Mouse (Mus musculus): ENCODE data around the gene Pole3. TPM values are rescaled to one million over a fixed set of nuclear protein-coding genes. Genes with fewer than 3 reads are reported as not detected.

Pole3 gene
- polyA plus RNA-seq, 1 experiment from 2014 or later = 68.2 TPM

GRCm38 (mm10) chr4:62517046-62517445 lies 7.8 kb downstream of the Pole3 start:
- 94% methylated on average over 8 of the region's 8 CpGs for whole genome bisulfite sequencing
- H3K4me2 ChIP-seq = no peak overlapping the region
- no peaks in the 10 kb centered on the region for H3K27me3 ChIP-seq
- H3K4me3 ChIP-seq = no peak overlapping the region
- no peak for ATAC-seq (ENCODE audit: low FRiP score)
- H3K36me3 ChIP-seq = peaks cover 20% of the 10 kb centered on the region
- H3K4me1 ChIP-seq (replicated peaks) = peaks cover 31% of the 10 kb centered on the region
- H3K9ac ChIP-seq = peak overlapping the region; percentile 39; the same call in 1 of the 2 replicates
- no peak overlapping the region for H3K27ac ChIP-seq
- H3K9me3 ChIP-seq = no peaks in the 10 kb centered on the region

- Histone ChIP-seq H3K27me3 (no peaks in the 10 kb centered on the region), H3K4me3 (no peak overlapping the region), H3K9me3 (no peaks in the 10 kb centered on the region), H3K4me2 (no peak overlapping the region), H3K27ac (peak overlapping the region; percentile 62), H3K4me1 (replicated peaks) (peaks cover 31% of the 10 kb centered on the region), H3K9ac (peak overlapping the region; percentile 39; the same call in 1 of the 2 replicates), H3K36me3 (peaks cover 25% of the 10 kb centered on the region)
- WGBS = 91% methylated on average over 1 of the region's 1 CpGs
- ATAC-seq (ENCODE audit: low FRiP score) = no peak
Observed at GRCm38 (mm10) chr4:62516579-62516978, 8.3 kb downstream of the Pole3 start.

GRCm38 (mm10) chr4:62516079-62516478 lies 8.8 kb downstream of the Pole3 start:
- WGBS = 34% methylated on average over 2 of the region's 2 CpGs
- H3K9ac ChIP-seq = peak overlapping the region; percentile 39

GRCm38 (mm10) chr4:62515490-62515889 lies 9.4 kb downstream of the Pole3 start:
- WGBS = 85% methylated on average over 3 of the region's 3 CpGs
- Histone ChIP-seq H3K27ac (no peak overlapping the region), H3K4me1 (replicated peaks) (peaks cover 29% of the 10 kb centered on the region), H3K27me3 (no peaks in the 10 kb centered on the region), H3K4me2 (no peak overlapping the region), H3K9ac (peak overlapping the region; percentile 39; the same call in 1 of the 2 replicates), H3K4me3 (no peak overlapping the region), H3K9me3 (no peaks in the 10 kb centered on the region), H3K36me3 (peaks cover 36% of the 10 kb centered on the region)
- no peak for ATAC-seq (ENCODE audit: low FRiP score)

More at GRCm38 (mm10) chr4:62516079-62516478, 8.8 kb downstream of the Pole3 start:
- Histone ChIP-seq H3K27ac (no peak overlapping the region), H3K9me3 (no peaks in the 10 kb centered on the region), H3K27me3 (no peaks in the 10 kb centered on the region), H3K4me2 (no peak overlapping the region), H3K4me1 (replicated peaks) (peaks cover 31% of the 10 kb centered on the region), H3K36me3 (peaks cover 30% of the 10 kb centered on the region), H3K4me3 (no peak overlapping the region)
- ATAC-seq (ENCODE audit: low FRiP score) = no peak

GRCm38 (mm10) chr4:62514995-62515394 lies 9.9 kb downstream of the Pole3 start:
- WGBS = 86% methylated on average over 7 of the region's 7 CpGs
- no peak for ATAC-seq (ENCODE audit: low FRiP score)
- no peaks in the 10 kb centered on the region for H3K27me3 ChIP-seq

GRCm38 (mm10) chr4:62513998-62514506 lies 10.8 kb downstream of the Pole3 start:
- 46% methylated on average over 11 of the region's 11 CpGs for WGBS
- Histone ChIP-seq H3K27me3 (no peaks in the 10 kb centered on the region), H3K4me1 (replicated peaks) (peaks cover 25% of the 10 kb centered on the region), H3K27ac (no peak overlapping the region), H3K4me2 (no peak overlapping the region), H3K4me3 (no peak overlapping the region), H3K9ac (0 out of 2 replicates have a peak overlapping the region, but pooled peaks have one; percentile 2), H3K9me3 (no peaks in the 10 kb centered on the region), H3K36me3 (peaks cover 50% of the 10 kb centered on the region)
- no peak for ATAC-seq (ENCODE audit: low FRiP score)

More at GRCm38 (mm10) chr4:62514995-62515394, 9.9 kb downstream of the Pole3 start:
- H3K4me2 ChIP-seq = no peak overlapping the region
- peaks cover 41% of the 10 kb centered on the region for H3K36me3 ChIP-seq
- no peak overlapping the region for H3K9ac ChIP-seq
- no peak overlapping the region for H3K27ac ChIP-seq
- H3K4me3 ChIP-seq = no peak overlapping the region
- no peaks in the 10 kb centered on the region for H3K9me3 ChIP-seq
- peaks cover 28% of the 10 kb centered on the region for H3K4me1 ChIP-seq (replicated peaks)

GRCm38 (mm10) chr4:62509946-62510345 lies 14.9 kb downstream of the Pole3 start:
- H3K27me3 ChIP-seq = no peaks in the 10 kb centered on the region
- no peak for ATAC-seq (ENCODE audit: low FRiP score)
- H3K4me3 ChIP-seq = no peak overlapping the region
- H3K9me3 ChIP-seq = no peaks in the 10 kb centered on the region
- H3K27ac ChIP-seq = no peak overlapping the region
- no peak overlapping the region for H3K4me2 ChIP-seq
- WGBS = 92% methylated on average over 11 of the region's 11 CpGs
- H3K9ac ChIP-seq = no peak overlapping the region
- peaks cover 67% of the 10 kb centered on the region for H3K36me3 ChIP-seq
- no peaks in the 10 kb centered on the region for H3K4me1 ChIP-seq (replicated peaks)

GRCm38 (mm10) chr4:62508839-62509238 lies 16.0 kb downstream of the Pole3 start:
- Histone ChIP-seq H3K27ac (no peak overlapping the region), H3K27me3 (no peaks in the 10 kb centered on the region), H3K36me3 (peaks cover 64% of the 10 kb centered on the region), H3K4me3 (no peak overlapping the region), H3K4me2 (no peak overlapping the region), H3K9me3 (no peaks in the 10 kb centered on the region), H3K9ac (no peak overlapping the region), H3K4me1 (replicated peaks) (no peaks in the 10 kb centered on the region)
- 90% methylated on average over 5 of the region's 5 CpGs for WGBS
- ATAC-seq (ENCODE audit: low FRiP score) = no peak

GRCm38 (mm10) chr4:62506798-62507197 lies 18.1 kb downstream of the Pole3 start:
- Histone ChIP-seq H3K4me1 (replicated peaks) (peaks cover 4% of the 10 kb centered on the region; the same call in 1 of the 2 replicates), H3K4me3 (no peak overlapping the region), H3K27ac (no peak overlapping the region), H3K36me3 (peaks cover 44% of the 10 kb centered on the region), H3K27me3 (no peaks in the 10 kb centered on the region), H3K9ac (no peak overlapping the region), H3K9me3 (no peaks in the 10 kb centered on the region), H3K4me2 (no peak overlapping the region)
- WGBS = 70% methylated on average over 2 of the region's 2 CpGs
- ATAC-seq (ENCODE audit: low FRiP score) = no peak

- peaks cover 10% of the 10 kb centered on the region for H3K4me1 ChIP-seq (replicated peaks)
- no peak for ATAC-seq (ENCODE audit: low FRiP score)
- WGBS = 92% methylated on average over 3 of the region's 3 CpGs
- H3K9ac ChIP-seq = no peak overlapping the region
- H3K9me3 ChIP-seq = no peaks in the 10 kb centered on the region
- peaks cover 36% of the 10 kb centered on the region for H3K36me3 ChIP-seq
- no peak overlapping the region for H3K4me3 ChIP-seq
- no peak overlapping the region for H3K4me2 ChIP-seq
- H3K27ac ChIP-seq = no peak overlapping the region
- no peaks in the 10 kb centered on the region for H3K27me3 ChIP-seq
Observed at GRCm38 (mm10) chr4:62505991-62506390, 18.9 kb downstream of the Pole3 start.

GRCm38 (mm10) chr4:62503374-62503970 lies 21.4 kb downstream of the Pole3 start, which contains the start of gene Hdhd3:
TSS of gene Hdhd3 (minus strand) at chr4:62503467.
- Histone ChIP-seq H3K4me3 (peak within 1 kb of the TSS; percentile 79), H3K27me3 (no peaks in the 10 kb centered on the region), H3K36me3 (peaks cover 26% of the 10 kb centered on the region), H3K9ac (peak within 1 kb of the TSS; percentile 86), H3K4me2 (peak within 1 kb of the TSS; percentile 67), H3K4me1 (replicated peaks) (peaks cover 11% of the 10 kb centered on the region), H3K9me3 (no peaks in the 10 kb centered on the region), H3K27ac (peak within 1 kb of the TSS; percentile 78)
- no peak for ATAC-seq (ENCODE audit: low FRiP score)
- WGBS = 89% methylated on average over 3 of the region's 3 CpGs

GRCm38 (mm10) chr4:62502969-62503368 lies 21.9 kb downstream of the Pole3 start:
- Histone ChIP-seq H3K9me3 (no peaks in the 10 kb centered on the region), H3K4me1 (replicated peaks) (peaks cover 11% of the 10 kb centered on the region), H3K27me3 (no peaks in the 10 kb centered on the region), H3K9ac (no peak overlapping the region), H3K27ac (no peak overlapping the region), H3K4me2 (no peak overlapping the region), H3K4me3 (no peak overlapping the region), H3K36me3 (peaks cover 25% of the 10 kb centered on the region)
- 77% methylated on average over 7 of the region's 7 CpGs for WGBS
- ATAC-seq (ENCODE audit: low FRiP score) = no peak

Measured in hindbrain, embryonic 13.5 days (tissue).